Mouse (Mus musculus) stomach, postnatal 0 days (tissue): ENCODE results near the gene Gm10295.

Experiments
- CTCF ChIP-seq: IDR thresholded peaks from 2 replicates; pipeline ENCODE4 v1.5.1; 2016; ENCODE audit warnings: antibody characterized with exemption, low read depth, mild to moderate bottlenecking, moderate library complexity
- EP300 ChIP-seq: optimal IDR thresholded peaks from 2 replicates; pipeline ENCODE3; 2016; ENCODE audit warnings: antibody characterized with exemption

- TF ChIP-seq CTCF (no peak), EP300 (no peak)
Observed at GRCm38 (mm10) chr7:71312375-71312774, 38.9 kb downstream of the Gm10295 start.
